Mouse (Mus musculus) embryonic facial prominence, embryonic 11.5 days (tissue): ENCODE measurements around the gene B3gnt8. TPM values are rescaled to one million over a fixed set of nuclear protein-coding genes. Genes with fewer than 3 reads are reported as not detected.

Experiments
- ATAC-seq: fragments of 200-750 bp; cut with Nextera tagmentation; replicated peaks from 2 replicates; pipeline ENCODE4 v1.8.0; 2017; ENCODE audit warnings: low read depth; ENCODE audit not compliant: insufficient number of reproducible peaks, low FRiP score, low TSS enrichment
- DNase-seq: peaks from one replicate; pipeline ENCODE4 v3.0.0-alpha.2; 2015; ENCODE audit warnings: low spot score
- H3K27ac ChIP-seq: fragments of 300-500 bp; sonication (generic); replicated peaks from 2 replicates; pipeline ENCODE4 v1.5.1; 2014; ENCODE audit warnings: mild to moderate bottlenecking, low read depth, low read length, control low read depth
- H3K27me3 ChIP-seq: fragments of 300-500 bp; sonication (generic); 2 replicates; pipeline ENCODE4 v1.6.1; 2014; ENCODE audit warnings: mild to moderate bottlenecking, low read length, moderate library complexity, mixed read lengths; ENCODE audit not compliant: control insufficient read depth, insufficient read depth
- H3K36me3 ChIP-seq: fragments of 300-500 bp; sonication (generic); replicated peaks from 2 replicates; pipeline ENCODE4 v1.6.1; 2014; ENCODE audit warnings: low read depth, mild to moderate bottlenecking, low read length, moderate library complexity, mixed read lengths; ENCODE audit not compliant: control insufficient read depth, insufficient read depth
- H3K4me1 ChIP-seq: fragments of 300-500 bp; sonication (generic); 2 replicates; pipeline ENCODE4 v1.6.1; 2014; ENCODE audit warnings: low read length, mixed read lengths; ENCODE audit not compliant: control insufficient read depth, insufficient read depth
- H3K4me2 ChIP-seq: fragments of 300-500 bp; sonication (generic); 2 replicates; pipeline ENCODE4 v1.6.1; 2014; ENCODE audit warnings: low read depth, mild to moderate bottlenecking, control low read depth, low read length, moderate library complexity
- H3K4me3 ChIP-seq: fragments of 300-500 bp; sonication (generic); 2 replicates; pipeline ENCODE4 v1.5.1; 2014; ENCODE audit warnings: low read depth, low read length, control low read depth
- H3K9ac ChIP-seq: fragments of 300-500 bp; sonication (generic); replicated peaks from 2 replicates; pipeline ENCODE4 v1.6.1; 2014; ENCODE audit warnings: mild to moderate bottlenecking, control low read depth, low read length
- H3K9me3 ChIP-seq: fragments of 300-500 bp; sonication (generic); replicated peaks from 2 replicates; pipeline ENCODE4 v1.6.1; 2016; ENCODE audit warnings: mild to moderate bottlenecking, low read length, inconsistent platforms, mixed read lengths; ENCODE audit not compliant: control insufficient read depth
- WGBS: fragments of 180-500 bp; shearing (Covaris S2); extraction: QIAGEN DNeasy Blood & Tissue Kit; methylation state at CpG from one replicate; pipeline ENCODE4 v1.1.7; 2014; 5-methylcytosine and 5-hydroxymethylcytosine counted together
- polyA plus RNA-seq: library from polyadenylated mRNA; unstranded; fragments of >200 nt; fragmentation: Nextera tagmentation; extraction: Ambion mirVana; gene quantifications from 2 replicates; pipeline ENCODE4 v1.2.1, GENCODE M21; 2014

The B3gnt8 gene
- polyA plus RNA-seq, 1 experiment from 2014 or later: 0.66 TPM

GRCm38 (mm10) chr7:25637099-25637498 lies 10.6 kb downstream of the B3gnt8 start:
- no peak for DNase-seq
- no peaks in the 10 kb centered on the region for H3K9me3 ChIP-seq
- no peak overlapping the region for H3K4me2 ChIP-seq
- ATAC-seq: no peak
- no peak overlapping the region for H3K9ac ChIP-seq
- no peaks in the 10 kb centered on the region for H3K36me3 ChIP-seq
- no peaks in the 10 kb centered on the region for H3K4me1 ChIP-seq
- H3K27ac ChIP-seq: no peak overlapping the region
- no peaks in the 10 kb centered on the region for H3K27me3 ChIP-seq
- H3K4me3 ChIP-seq: no peak overlapping the region
- WGBS: 90% methylated on average over 5 of the region's 5 CpGs

DNA sequence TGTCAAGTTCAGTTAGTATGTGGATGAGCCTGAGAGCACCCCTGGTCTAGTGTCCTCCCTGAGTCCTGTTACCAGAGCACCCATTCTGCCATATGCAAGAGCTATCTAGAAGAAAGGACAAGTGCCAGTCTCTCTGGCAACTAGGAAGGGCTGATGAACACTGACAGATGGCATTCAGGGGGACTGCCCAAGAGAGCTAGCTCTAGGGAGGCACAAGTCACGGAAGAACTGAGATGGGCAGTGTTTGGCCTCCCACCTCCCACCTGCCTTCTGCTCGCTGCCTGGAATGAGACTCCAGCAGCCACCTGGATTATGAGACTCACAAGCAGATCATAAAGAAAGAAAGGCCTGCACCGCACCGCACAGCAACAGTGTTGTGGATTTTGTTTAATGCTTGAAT lies 13.3 kb downstream of the B3gnt8 start:
- no peak for ATAC-seq
- no peaks in the 10 kb centered on the region for H3K36me3 ChIP-seq
- no peak overlapping the region for H3K27ac ChIP-seq
- no peaks in the 10 kb centered on the region for H3K9me3 ChIP-seq
- H3K4me1 ChIP-seq: no peaks in the 10 kb centered on the region
- no peaks in the 10 kb centered on the region for H3K27me3 ChIP-seq
- DNase-seq: no peak
- no peak overlapping the region for H3K9ac ChIP-seq
- WGBS: 97% methylated on average over 4 of the region's 4 CpGs
- no peak overlapping the region for H3K4me2 ChIP-seq
- no peak overlapping the region for H3K4me3 ChIP-seq

DNA sequence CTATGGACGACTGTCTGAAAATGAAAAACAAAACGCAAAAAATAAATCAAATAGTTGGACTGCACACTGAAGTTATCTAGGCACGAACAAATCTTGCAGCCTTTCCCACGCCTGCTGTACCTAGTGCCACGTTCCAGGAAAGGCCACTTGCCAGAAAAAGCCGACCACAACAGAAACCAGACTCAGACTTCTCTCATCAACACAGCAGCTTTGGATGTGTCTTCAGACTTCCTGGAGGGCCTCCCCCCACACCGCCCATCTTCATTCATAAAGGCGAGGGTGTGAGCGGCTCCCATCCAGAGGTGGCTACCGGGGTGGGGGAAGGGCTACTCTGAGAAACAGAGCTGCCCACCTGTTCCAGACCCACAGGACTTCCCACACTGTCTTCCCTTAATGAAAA lies 17.7 kb downstream of the B3gnt8 start:
- Histone ChIP-seq H3K27me3 (no peaks in the 10 kb centered on the region), H3K9me3 (no peaks in the 10 kb centered on the region), H3K27ac (no peak overlapping the region), H3K4me1 (no peaks in the 10 kb centered on the region), H3K4me2 (no peak overlapping the region), H3K4me3 (no peak overlapping the region), H3K36me3 (no peaks in the 10 kb centered on the region), H3K9ac (no peak overlapping the region)
- WGBS: 85% methylated on average over 10 of the region's 10 CpGs
- ATAC-seq (no peak), DNase-seq (no peak)

DNA sequence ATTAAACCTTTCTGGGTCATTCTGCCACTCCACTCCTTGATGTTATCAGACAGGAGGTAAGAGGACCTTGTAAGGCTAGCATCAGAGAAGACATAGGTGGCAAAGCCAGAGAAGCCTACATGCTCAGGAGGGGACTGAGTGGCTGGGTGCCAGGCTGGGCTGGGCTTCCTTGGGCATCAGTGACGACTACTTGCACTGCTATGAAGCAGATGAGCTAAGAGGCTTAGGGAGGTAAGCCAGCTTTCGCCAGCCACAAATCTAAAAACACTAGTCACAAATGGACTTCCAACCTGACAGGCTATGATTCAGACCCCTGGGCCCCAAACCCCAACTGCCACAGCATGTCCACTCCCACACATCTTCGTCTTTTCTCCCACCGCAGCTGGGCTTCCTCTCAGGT lies 18.2 kb downstream of the B3gnt8 start:
- 86% methylated on average over 4 of the region's 4 CpGs for WGBS
- H3K4me3 ChIP-seq: no peak overlapping the region
- no peak overlapping the region for H3K4me2 ChIP-seq
- no peaks in the 10 kb centered on the region for H3K27me3 ChIP-seq
- DNase-seq (no peak), ATAC-seq (no peak)
- no peaks in the 10 kb centered on the region for H3K4me1 ChIP-seq
- no peak overlapping the region for H3K9ac ChIP-seq
- H3K9me3 ChIP-seq: no peaks in the 10 kb centered on the region
- H3K27ac ChIP-seq: no peak overlapping the region
- no peaks in the 10 kb centered on the region for H3K36me3 ChIP-seq

GRCm38 (mm10) chr7:25645074-25645473 lies 18.6 kb downstream of the B3gnt8 start:
- Histone ChIP-seq H3K4me2 (no peak overlapping the region), H3K9ac (no peak overlapping the region), H3K9me3 (no peaks in the 10 kb centered on the region), H3K27ac (no peak overlapping the region), H3K36me3 (no peaks in the 10 kb centered on the region), H3K4me3 (no peak overlapping the region), H3K27me3 (no peaks in the 10 kb centered on the region), H3K4me1 (no peaks in the 10 kb centered on the region)
- DNase-seq (no peak), ATAC-seq (no peak)
- 53% methylated on average over 14 of the region's 14 CpGs for WGBS

DNA sequence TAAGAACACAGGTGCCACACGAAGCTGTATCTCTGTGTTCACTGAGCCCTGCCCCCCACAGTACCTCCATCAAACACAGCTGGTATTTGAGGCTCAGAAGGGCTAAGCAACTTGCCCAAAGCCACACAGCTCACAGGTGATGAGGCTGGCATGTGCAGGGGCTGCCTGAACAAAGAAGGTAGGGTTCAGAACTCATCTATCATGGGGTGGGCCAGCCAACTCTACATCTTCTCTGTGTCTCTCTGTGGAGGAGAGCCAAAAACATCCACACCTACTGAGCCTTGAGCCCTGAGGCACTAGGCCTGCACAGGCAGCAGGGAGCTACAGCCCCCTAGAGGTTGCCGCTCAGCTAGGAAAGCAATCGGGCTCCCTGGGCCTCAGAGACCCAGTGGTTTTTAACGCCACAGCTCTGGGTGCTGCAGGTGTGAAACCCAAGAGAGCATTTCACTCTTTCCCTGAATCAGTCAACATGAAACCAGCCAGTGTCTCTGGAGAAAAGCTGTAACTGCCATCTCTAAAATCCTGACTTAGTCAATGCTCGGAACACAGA lies 21.2 kb downstream of the B3gnt8 start:
- H3K27ac ChIP-seq: no peak overlapping the region
- no peak overlapping the region for H3K4me2 ChIP-seq
- WGBS: 55% methylated on average over 5 of the region's 5 CpGs
- DNase-seq (no peak), ATAC-seq (no peak)
- no peak overlapping the region for H3K4me3 ChIP-seq
- no peaks in the 10 kb centered on the region for H3K27me3 ChIP-seq
- H3K9ac ChIP-seq: no peak overlapping the region
- no peaks in the 10 kb centered on the region for H3K36me3 ChIP-seq
- H3K9me3 ChIP-seq: no peaks in the 10 kb centered on the region
- H3K4me1 ChIP-seq: no peaks in the 10 kb centered on the region

DNA sequence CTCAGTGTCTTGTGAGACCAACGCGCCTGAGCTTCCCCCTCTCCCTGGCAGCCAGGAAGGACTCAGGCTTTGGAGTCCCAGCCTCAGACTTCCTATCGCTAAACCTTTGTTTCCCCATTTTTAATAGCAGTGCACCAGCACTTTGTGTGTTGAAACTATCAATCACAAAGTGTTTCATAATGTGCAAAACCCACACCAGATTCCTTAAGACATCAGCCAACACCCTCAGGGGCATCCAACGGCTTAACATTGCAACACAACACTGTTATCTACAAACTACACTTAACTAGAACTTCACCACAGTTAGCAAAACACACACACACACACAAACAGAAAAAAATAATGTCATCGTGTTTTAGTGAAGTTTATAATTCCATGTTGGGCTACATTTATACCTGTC lies 23.4 kb downstream of the B3gnt8 start:
- Histone ChIP-seq H3K27ac (no peak overlapping the region), H3K4me1 (no peaks in the 10 kb centered on the region), H3K36me3 (no peaks in the 10 kb centered on the region), H3K27me3 (no peaks in the 10 kb centered on the region), H3K9me3 (no peaks in the 10 kb centered on the region), H3K9ac (no peak overlapping the region), H3K4me3 (no peak overlapping the region), H3K4me2 (no peak overlapping the region)
- ATAC-seq (no peak), DNase-seq (no peak)
- WGBS: 64% methylated on average over 5 of the region's 5 CpGs

- no peaks in the 10 kb centered on the region for H3K27me3 ChIP-seq
- H3K36me3 ChIP-seq: no peaks in the 10 kb centered on the region
- H3K9ac ChIP-seq: no peak overlapping the region
- ATAC-seq (no peak), DNase-seq (no peak)
- 92% methylated on average over 8 of the region's 8 CpGs for WGBS
- H3K4me3 ChIP-seq: no peak overlapping the region
- no peaks in the 10 kb centered on the region for H3K4me1 ChIP-seq
- no peaks in the 10 kb centered on the region for H3K9me3 ChIP-seq
- no peak overlapping the region for H3K27ac ChIP-seq
- H3K4me2 ChIP-seq: no peak overlapping the region
Measured at GRCm38 (mm10) chr7:25651281-25651680, 24.8 kb downstream of the B3gnt8 start.
